17 mouse cellular contexts compared by ENCODE assay signal in genomic region chr3:84004330-84005090, GRCm38 (mm10). TPM values are rescaled to one million over a fixed set of nuclear protein-coding genes. Genes with fewer than 3 reads are reported as not detected.
DNase-seq lines count a peak whose midpoint lies in the region; ATAC-seq and TF ChIP-seq lines count a peak whose summit lies in the region.
"Had no signal": no experiment of that assay in that cellular context is flagged by ENCODE, and none has a peak within 500 bp of the region (broad histone marks: within the 10 kb centered on the region; RNA-seq: fewer than 3 reads in every experiment).

No protein-coding gene starts in this region.

- DNase-seq in adrenal gland, adult (ENCODE audit: inconsistent age in 2 of 2, low spot score in 1 of 2): peak; percentile 60 to 86
- DNase-seq in adrenal gland, postnatal 25 days: no peak
- peak; percentile 92 for DNase-seq in kidney, postnatal 0 days (ENCODE audit: low spot score)
- no peak for DNase-seq in kidney, adult 9 months
- DNase-seq in NIH3T3 (ENCODE audit: low read depth): peak; percentile 75
- no peak for DNase-seq in testis, postnatal 14 days (ENCODE audit: low spot score)
- DNase-seq in left cerebral cortex, adult 8-10 months (ENCODE audit: low spot score in 2 of 2): no peak
- DNase-seq: cerebellum, adult 8-10 months; gastrocnemius, postnatal 14 days; heart, postnatal 36 days; kidney, adult 8-10 months; thymus, adult 2 months had no signal

- TF ChIP-seq CTCF in kidney, postnatal 0 days (IDR thresholded peaks at IDR 0.05; ENCODE audit: low read depth): no peak

- H3K4me3 ChIP-seq in kidney, postnatal 0 days (replicated peaks; ENCODE audit: low read depth, low read length): no peak overlapping the region
- no peak overlapping the region for H3K4me3 ChIP-seq in limb, embryonic 13.5 days
- H3K4me3 ChIP-seq: heart, embryonic 10.5 days; midbrain, embryonic 15.5 days had no signal

- no peaks in the 10 kb centered on the region for H3K36me3 ChIP-seq in kidney, postnatal 0 days (ENCODE audit: insufficient read depth, low read length)
- H3K36me3 ChIP-seq in limb, embryonic 13.5 days: peaks cover 6% of the 10 kb centered on the region; the same call in 1 of the 2 replicates
- H3K36me3 ChIP-seq: heart, embryonic 10.5 days; midbrain, embryonic 15.5 days had no signal

- H3K27ac ChIP-seq in kidney, postnatal 0 days: no peak overlapping the region
- no peak overlapping the region for H3K27ac ChIP-seq in limb, embryonic 13.5 days
- H3K27ac ChIP-seq: heart, embryonic 10.5 days; macrophage; midbrain, embryonic 15.5 days had no signal

- 0 out of 2 replicates have a peak, but pooled peaks have one; percentile 33 for ATAC-seq in kidney, postnatal 0 days (replicated peaks; ENCODE audit: low FRiP score, low read depth)
- ATAC-seq in limb, embryonic 13.5 days (ENCODE audit: low FRiP score, low read depth): peak; percentile 81
- ATAC-seq: forebrain, embryonic 16.5 days; midbrain, embryonic 15.5 days had no signal

- no peaks in the 10 kb centered on the region for H3K27me3 ChIP-seq in kidney, postnatal 0 days (ENCODE audit: insufficient read depth, low read length)
- H3K27me3 ChIP-seq in limb, embryonic 13.5 days: no peaks in the 10 kb centered on the region
- H3K27me3 ChIP-seq: midbrain, embryonic 15.5 days had no signal

- H3K9me3 ChIP-seq in kidney, postnatal 0 days (replicated peaks; ENCODE audit: low read length): no peaks in the 10 kb centered on the region
- no peaks in the 10 kb centered on the region for H3K9me3 ChIP-seq in limb, embryonic 13.5 days
- H3K9me3 ChIP-seq: heart, embryonic 10.5 days; midbrain, embryonic 15.5 days had no signal

- no peak overlapping the region for H3K4me2 ChIP-seq in kidney, postnatal 0 days (ENCODE audit: low read length)
- no peak overlapping the region for H3K4me2 ChIP-seq in limb, embryonic 13.5 days (replicated peaks)
- H3K4me2 ChIP-seq: midbrain, embryonic 15.5 days had no signal

- H3K4me1 ChIP-seq in kidney, postnatal 0 days (replicated peaks; ENCODE audit: insufficient read depth, low read length): peaks cover 9% of the 10 kb centered on the region
- peaks cover 28% of the 10 kb centered on the region for H3K4me1 ChIP-seq in limb, embryonic 13.5 days
- H3K4me1 ChIP-seq: midbrain, embryonic 15.5 days had no signal

- H3K9ac ChIP-seq in kidney, postnatal 0 days (ENCODE audit: low read depth, low read length): no peak overlapping the region
- H3K9ac ChIP-seq in limb, embryonic 13.5 days: no peak overlapping the region
- H3K9ac ChIP-seq: midbrain, embryonic 15.5 days had no signal

- 11% methylated on average over 2 of the region's 2 CpGs for WGBS in kidney, postnatal 0 days
- 14% methylated on average over 2 of the region's 2 CpGs for WGBS in limb, embryonic 13.5 days

RNA-seq across cellular contexts. Expression of gene Tmem131l, which starts 35.5 kb away (rescaled TPM):
- total RNA-seq in adrenal gland, postnatal 25 days (2021): 48.2 and 56.9 TPM in 2 replicates
- 21.6 and 22.4 TPM in 2 replicates for polyA plus RNA-seq in kidney, postnatal 0 days (2015; fragmentation: Nextera tagmentation; extraction: Ambion mirVana)
- 60.0 and 62.5 TPM in 2 replicates for polyA plus RNA-seq in limb, embryonic 13.5 days (2015; fragmentation: Nextera tagmentation; extraction: Ambion mirVana)
- 10 to 100 TPM; 17.5 to 23.7 (median 18.6) TPM for total RNA-seq in left cerebral cortex, adult 8-10 months (2022)

Comparison
In these comparisons a context has a peak if more than half of its experiments do, and no peak if none do; other contexts are left out.
1. DNase-seq: peak in adrenal gland, adult (2 of 2), kidney, postnatal 0 days (single experiment) and NIH3T3 (single experiment); none in adrenal gland, postnatal 25 days (single experiment), kidney, adult 9 months (single experiment), testis, postnatal 14 days (single experiment) and left cerebral cortex, adult 8-10 months (0 of 2).